Mouse (Mus musculus) lung, embryonic 16.5 days (tissue): ENCODE results near the gene Sox2. TPM values are rescaled to one million over a fixed set of nuclear protein-coding genes. Genes with fewer than 3 reads are reported as not detected.

Experiments
- ATAC-seq: fragments of 200-750 bp; cut with Nextera tagmentation; 2 replicates; pipeline ENCODE4 v1.8.0; 2017; ENCODE audit warnings: low read depth, mild to moderate bottlenecking, moderate library complexity
- H3K27ac ChIP-seq: fragments of 300-500 bp; sonication (generic); 2 replicates; pipeline ENCODE4 v1.5.1; 2014; ENCODE audit warnings: mild to moderate bottlenecking, control low read depth, low read length
- H3K27me3 ChIP-seq: fragments of 300-500 bp; sonication (generic); 2 replicates; pipeline ENCODE4 v1.6.1; 2014; ENCODE audit warnings: low read depth, low read length, mixed read lengths; ENCODE audit not compliant: control insufficient read depth, insufficient read depth
- H3K36me3 ChIP-seq: fragments of 300-500 bp; sonication (generic); 2 replicates; pipeline ENCODE4 v1.6.1; 2014; ENCODE audit warnings: low read length; ENCODE audit not compliant: control insufficient read depth, insufficient read depth
- H3K4me1 ChIP-seq: fragments of 300-500 bp; sonication (generic); replicated peaks from 2 replicates; pipeline ENCODE4 v1.6.1; 2014; ENCODE audit warnings: low read length, mixed read lengths; ENCODE audit not compliant: control insufficient read depth, insufficient read depth
- H3K4me2 ChIP-seq: fragments of 300-500 bp; sonication (generic); 2 replicates; pipeline ENCODE4 v1.6.1; 2014; ENCODE audit warnings: low read depth, low read length, control low read depth
- H3K4me3 ChIP-seq: fragments of 300-500 bp; sonication (generic); 2 replicates; pipeline ENCODE4 v1.5.1; 2014; ENCODE audit warnings: mild to moderate bottlenecking, low read length, control low read depth
- H3K9ac ChIP-seq: fragments of 300-500 bp; sonication (generic); 2 replicates; pipeline ENCODE4 v1.6.1; 2014; ENCODE audit warnings: low read length, control low read depth
- H3K9me3 ChIP-seq: fragments of 300-500 bp; sonication (generic); 2 replicates; pipeline ENCODE4 v1.6.1; 2016; ENCODE audit warnings: low read length; ENCODE audit not compliant: control insufficient read depth
- WGBS: fragments of 180-500 bp; shearing (Covaris S2); extraction: QIAGEN DNeasy Blood & Tissue Kit; methylation state at CpG from one replicate; pipeline ENCODE4 v1.1.7; 2014; 5-methylcytosine and 5-hydroxymethylcytosine counted together
- polyA plus RNA-seq: library from polyadenylated mRNA; unstranded; fragments of >200 nt; fragmentation: Nextera tagmentation; extraction: Ambion mirVana; gene quantifications from 2 replicates; pipeline ENCODE4 v1.2.1, GENCODE M21; 2015

The Sox2 gene
- polyA plus RNA-seq, 1 experiment from 2014 or later = 1.6 TPM

DNA sequence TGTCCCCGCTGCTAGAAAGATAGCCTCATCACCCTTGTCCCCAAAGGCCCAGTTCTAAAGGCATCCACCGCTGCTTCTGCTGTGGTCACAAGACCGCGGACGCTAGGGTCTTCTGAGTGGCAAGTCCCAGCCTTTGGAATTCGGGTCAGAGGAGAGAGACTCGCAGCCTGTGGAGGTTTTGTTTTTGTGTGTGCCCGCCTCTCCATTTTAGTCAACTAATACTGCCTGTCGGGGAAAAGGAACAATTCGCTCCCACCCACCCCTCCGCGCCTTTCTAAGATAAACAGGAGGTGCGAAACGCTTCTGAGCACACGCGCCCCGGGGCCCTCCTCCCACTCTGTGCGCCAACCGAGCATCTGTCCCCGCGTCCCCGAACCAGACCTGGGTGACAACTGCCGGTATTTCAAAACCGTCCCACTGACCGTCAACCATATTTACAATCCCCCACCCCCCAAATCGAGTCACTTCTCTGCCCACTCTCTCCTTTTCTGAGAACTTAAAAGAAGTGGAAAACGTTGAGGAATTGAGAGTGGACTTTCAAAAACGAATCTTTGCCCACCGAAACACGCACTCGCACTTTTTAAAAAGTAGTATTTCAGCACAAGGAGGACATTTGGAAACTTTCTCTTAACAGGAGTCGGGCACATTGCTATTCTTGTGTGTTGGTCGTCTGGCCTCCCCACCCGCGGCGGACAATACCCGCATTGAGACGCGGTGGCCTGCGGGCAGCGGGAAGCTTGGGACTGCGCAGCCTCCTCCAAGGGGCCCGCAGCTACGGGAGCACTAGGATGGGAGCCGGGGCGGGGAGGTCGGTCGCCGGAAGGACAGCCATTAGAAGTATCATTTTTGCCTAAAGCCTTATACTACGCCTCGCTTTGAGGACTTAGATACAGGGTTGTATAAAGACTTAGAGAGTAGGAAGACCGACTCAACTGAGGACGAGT, 12.8 kb downstream of the Sox2 start:
- Histone ChIP-seq H3K4me3 (peak overlapping the region; percentile 40), H3K4me2 (peak overlapping the region; percentile 55), H3K27ac (no peak overlapping the region), H3K36me3 (no peaks in the 10 kb centered on the region), H3K9me3 (no peaks in the 10 kb centered on the region), H3K4me1 (peaks cover 13% of the 10 kb centered on the region), H3K27me3 (peaks cover 94% of the 10 kb centered on the region), H3K9ac (no peak overlapping the region)
- no peak for ATAC-seq
- WGBS = 1% methylated on average over 53 of the region's 53 CpGs

DNA sequence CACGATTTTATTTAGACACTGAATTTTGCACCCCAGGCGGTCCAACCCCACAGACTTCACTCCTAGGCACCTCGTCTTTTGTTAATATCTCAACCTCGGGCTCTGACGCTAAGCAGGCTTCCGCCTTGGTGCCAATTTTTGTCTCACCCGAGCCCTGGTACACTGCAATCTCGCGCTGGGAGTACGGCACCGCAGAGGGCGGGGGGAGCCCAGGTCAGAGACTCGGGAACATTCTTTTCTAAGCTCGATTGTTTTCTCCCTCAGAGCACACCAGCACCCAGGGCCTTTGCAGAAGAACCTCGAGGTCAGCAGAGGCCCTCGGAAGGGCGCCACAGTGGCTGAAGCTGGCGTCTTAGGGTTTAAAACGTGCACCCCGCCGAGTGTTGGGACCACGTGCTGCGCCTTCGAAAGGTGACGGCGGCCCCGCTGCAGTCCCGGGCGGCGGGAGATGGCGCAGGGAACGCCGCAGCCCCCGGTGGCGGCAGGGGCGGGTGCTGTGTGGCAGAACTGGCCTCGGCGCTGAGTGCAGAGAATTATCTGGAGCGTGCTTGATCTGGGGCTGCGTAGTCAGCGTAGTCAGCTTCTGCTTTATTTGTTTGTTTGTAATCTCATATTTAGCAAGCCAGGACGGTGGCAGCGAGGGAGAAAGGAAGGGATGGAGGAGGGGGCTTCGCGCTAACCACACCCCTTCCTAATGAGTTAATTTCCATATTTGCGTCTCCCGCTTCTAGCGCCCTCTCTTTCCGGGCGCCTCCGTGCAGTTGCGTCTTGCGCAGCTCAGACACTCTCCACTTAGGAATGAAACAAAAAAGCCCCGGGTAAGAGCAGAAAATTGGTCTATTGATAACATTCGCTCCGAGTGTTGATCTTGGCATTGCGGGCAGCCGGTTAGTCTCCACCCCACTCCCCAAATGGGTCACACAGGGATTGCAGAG, 13.8 kb downstream of the Sox2 start:
- Histone ChIP-seq H3K9me3 (no peaks in the 10 kb centered on the region), H3K4me3 (peak overlapping the region; percentile 40), H3K27me3 (peaks cover 94% of the 10 kb centered on the region), H3K4me2 (peak overlapping the region; percentile 55), H3K27ac (peak overlapping the region; percentile 34), H3K9ac (no peak overlapping the region), H3K36me3 (no peaks in the 10 kb centered on the region), H3K4me1 (peaks cover 13% of the 10 kb centered on the region)
- ATAC-seq = peak; percentile 53
- 1% methylated on average over 58 of the region's 58 CpGs for whole genome bisulfite sequencing

DNA sequence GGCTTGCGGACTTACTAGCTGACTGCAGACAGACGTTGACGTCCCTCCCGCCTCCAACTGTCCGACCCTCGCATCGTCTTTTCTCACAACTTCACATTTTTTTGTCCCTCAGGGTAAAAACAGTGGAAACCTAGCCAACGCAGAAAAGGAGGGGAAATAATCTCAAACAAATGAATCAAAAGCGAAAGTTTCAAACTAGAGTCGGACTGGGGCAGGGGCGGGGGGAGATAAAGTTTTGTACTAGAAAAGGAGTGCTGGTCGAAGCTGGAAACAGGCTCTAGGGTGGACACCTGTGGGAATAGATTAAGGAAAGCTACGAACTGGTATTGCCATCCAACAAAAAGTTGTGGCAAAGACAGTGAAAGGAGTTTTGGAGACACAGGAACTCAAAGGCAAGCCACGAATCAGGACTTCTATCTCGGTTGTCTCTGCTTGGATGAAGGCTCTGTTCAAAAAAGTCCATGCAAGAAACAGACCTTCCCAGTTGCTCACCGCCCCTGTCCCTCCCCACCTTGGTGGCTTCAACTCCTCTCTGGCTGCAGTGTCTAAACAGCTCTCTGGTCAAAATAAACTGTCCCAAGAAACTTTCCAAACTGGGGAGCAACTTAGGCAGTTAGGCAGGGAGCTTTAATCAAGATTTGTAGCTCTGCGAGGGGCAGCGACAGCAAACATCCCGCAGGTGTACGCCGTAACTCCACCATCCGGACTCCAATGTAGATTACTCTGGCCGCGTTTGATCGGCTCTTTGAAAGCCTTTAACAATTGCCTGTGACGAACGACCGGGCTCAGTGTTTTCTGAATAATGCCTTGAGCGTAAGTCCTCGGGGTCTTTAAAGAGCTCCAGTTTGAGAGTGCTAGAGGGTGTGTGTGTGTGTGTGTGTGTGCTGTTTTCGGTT, 14.7 kb downstream of the Sox2 start:
- Histone ChIP-seq H3K4me2 (peak overlapping the region; percentile 55), H3K4me3 (peak overlapping the region; percentile 40), H3K9me3 (no peaks in the 10 kb centered on the region), H3K27ac (peak overlapping the region; percentile 44; the same call in 1 of the 2 replicates), H3K27me3 (peaks cover 94% of the 10 kb centered on the region), H3K36me3 (no peaks in the 10 kb centered on the region), H3K4me1 (peaks cover 13% of the 10 kb centered on the region), H3K9ac (peak overlapping the region; percentile 30)
- no peak for ATAC-seq
- under 1% methylated on average over 31 of the region's 31 CpGs for WGBS

DNA sequence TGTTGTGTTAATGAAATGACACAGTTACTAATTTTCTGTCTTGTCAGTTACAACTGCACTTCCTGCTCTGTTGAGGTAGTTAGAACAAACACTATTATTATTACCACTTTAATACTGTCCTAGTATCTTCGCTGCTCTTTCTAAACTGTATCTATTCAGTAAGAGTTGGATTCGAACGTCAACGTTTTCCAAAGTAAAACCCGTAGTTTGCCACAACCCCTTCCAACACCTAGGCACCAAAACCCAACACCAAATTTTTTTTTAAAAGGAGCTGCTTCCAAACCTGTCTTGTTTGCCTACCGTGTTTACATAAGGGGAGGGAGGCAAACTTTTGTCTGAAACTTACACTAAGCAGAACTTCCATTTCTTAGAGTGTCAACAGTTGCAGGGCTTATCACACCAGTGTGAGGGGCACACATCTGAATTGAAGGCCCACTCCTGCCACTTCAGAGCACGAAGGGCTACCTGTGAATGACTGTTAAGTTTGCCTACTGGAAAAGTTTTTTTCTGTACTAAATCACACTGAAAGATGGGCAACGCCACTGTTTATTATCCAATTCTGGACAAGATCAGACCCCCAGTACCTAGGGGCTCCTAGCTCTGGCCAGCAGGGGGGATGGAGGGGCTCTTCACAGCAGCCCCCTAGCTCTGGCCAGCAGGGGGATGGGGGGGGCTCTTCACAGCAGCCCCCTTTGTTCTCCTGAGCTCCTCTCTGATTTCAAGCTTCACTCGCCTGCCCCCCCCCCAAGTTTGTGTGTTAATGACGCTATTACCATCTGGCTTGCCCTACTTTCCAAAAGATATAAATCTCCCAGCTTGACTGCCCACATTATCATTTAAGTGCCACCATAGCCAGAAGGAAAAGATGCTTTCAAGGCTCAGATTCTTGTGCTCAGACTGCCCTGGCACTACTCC, 15.8 kb downstream of the Sox2 start:
- H3K27ac ChIP-seq = no peak overlapping the region
- no peaks in the 10 kb centered on the region for H3K9me3 ChIP-seq
- no peaks in the 10 kb centered on the region for H3K36me3 ChIP-seq
- no peak overlapping the region for H3K4me3 ChIP-seq
- H3K27me3 ChIP-seq = peaks cover 94% of the 10 kb centered on the region
- no peak overlapping the region for H3K4me2 ChIP-seq
- H3K4me1 ChIP-seq = peaks cover 13% of the 10 kb centered on the region
- no peak for ATAC-seq
- WGBS = 3% methylated on average over 10 of the region's 10 CpGs
- no peak overlapping the region for H3K9ac ChIP-seq

DNA sequence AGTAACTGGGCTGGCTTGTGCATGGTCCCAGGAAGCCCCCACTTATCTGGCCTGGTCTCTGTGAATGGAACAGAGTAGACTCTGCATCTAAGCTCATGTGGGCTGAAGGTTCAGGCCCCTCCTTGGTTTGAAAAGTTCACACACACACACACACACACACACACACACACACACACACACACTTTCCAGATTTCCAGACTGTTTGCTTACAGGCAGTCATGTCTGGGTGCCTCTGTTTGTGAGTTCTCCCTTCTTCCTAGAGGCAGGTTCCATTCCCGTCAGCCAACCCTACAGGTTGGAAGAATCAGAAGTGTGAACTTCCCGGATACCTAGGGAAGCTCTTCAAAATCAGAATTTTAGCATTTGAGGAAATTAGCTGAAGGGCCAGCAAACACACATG, 17.0 kb downstream of the Sox2 start:
- no peak overlapping the region for H3K4me2 ChIP-seq
- no peak overlapping the region for H3K27ac ChIP-seq
- no peak for ATAC-seq
- no peaks in the 10 kb centered on the region for H3K9me3 ChIP-seq
- H3K36me3 ChIP-seq = no peaks in the 10 kb centered on the region
- WGBS = 33% methylated on average over 2 of the region's 2 CpGs
- peaks cover 94% of the 10 kb centered on the region for H3K27me3 ChIP-seq
- H3K4me3 ChIP-seq = no peak overlapping the region
- no peak overlapping the region for H3K9ac ChIP-seq
- H3K4me1 ChIP-seq = peaks cover 13% of the 10 kb centered on the region

DNA sequence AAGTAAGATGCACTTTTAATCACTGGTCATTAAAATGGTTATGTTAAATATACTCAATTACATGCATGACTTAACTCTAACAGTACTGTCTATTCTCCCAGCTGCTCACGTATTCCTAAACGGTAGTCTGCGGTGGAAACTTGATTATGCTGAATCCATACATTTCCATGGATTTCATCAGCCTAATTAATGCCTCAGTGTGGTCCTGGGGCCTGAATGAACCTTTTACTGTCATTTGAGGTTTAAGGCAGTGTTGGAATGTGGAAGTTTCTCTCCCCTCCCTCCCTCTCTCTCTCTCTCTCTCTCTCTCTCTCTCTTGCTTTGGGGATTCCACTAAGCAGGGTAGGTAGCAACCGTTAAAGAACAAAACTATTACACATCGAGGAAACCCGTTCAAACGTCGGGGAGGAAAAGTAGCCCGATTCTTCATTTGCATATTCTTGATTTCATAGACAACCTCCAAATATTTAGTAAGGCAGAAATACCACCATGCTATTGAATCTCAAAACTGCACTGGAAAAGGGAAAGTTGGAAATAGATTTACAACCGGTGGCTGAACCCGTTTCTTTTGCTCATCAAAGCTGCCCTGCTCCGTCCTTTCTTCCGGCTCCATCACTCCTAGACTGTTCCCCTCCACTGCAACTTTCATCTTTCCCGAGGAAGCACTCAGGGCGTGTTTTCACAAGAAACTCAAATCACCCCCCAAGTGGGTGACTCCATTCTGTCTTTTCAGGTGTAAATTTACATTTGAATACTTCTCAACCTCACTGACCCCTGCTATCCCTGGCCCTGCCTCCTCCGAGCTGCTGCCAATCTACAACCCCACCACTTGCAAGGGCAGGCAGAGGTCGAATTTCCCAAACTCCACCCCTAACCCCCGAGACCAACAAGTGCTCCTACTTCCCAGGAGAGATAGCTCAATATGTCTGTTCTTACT, 17.9 kb downstream of the Sox2 start:
- Histone ChIP-seq H3K4me1 (peaks cover 13% of the 10 kb centered on the region), H3K9me3 (no peaks in the 10 kb centered on the region), H3K4me2 (no peak overlapping the region), H3K36me3 (no peaks in the 10 kb centered on the region), H3K27me3 (peaks cover 96% of the 10 kb centered on the region), H3K4me3 (no peak overlapping the region), H3K27ac (no peak overlapping the region), H3K9ac (no peak overlapping the region)
- no peak for ATAC-seq
- 6% methylated on average over 18 of the region's 18 CpGs for WGBS

DNA sequence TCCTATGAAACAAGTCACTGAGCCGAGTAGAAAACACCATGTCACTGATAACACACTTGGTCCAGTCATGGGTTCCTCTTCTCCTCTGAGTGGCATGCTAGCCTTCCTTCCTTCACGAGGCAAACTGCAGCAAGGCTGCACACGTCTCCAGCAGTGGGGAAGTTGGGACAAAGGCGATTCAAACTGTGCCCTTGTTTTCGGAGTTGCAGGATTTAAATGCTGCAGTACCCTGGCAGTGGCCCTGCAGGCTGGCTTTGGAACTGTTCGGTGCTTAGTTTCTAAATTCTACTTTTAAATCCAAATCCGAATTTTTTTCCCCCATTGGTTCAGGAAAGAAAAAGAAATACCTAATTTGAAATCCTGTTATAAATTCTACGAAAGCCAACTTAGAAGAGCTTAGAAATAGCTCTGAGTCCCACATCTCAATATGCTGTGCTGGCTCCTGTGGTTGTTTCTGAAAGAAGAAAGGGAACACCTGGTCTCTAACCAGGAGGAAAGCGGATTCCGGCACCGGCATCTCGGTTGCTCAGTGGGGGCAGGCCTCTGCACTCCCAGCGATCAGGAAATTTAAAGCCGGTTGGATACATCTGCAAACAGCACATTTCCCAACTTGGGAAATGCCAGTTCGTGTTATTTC, 20.9 kb downstream of the Sox2 start:
- H3K4me2 ChIP-seq = no peak overlapping the region
- H3K4me3 ChIP-seq = no peak overlapping the region
- H3K9me3 ChIP-seq = no peaks in the 10 kb centered on the region
- 9% methylated on average over 15 of the region's 15 CpGs for WGBS
- H3K36me3 ChIP-seq = no peaks in the 10 kb centered on the region
- H3K27me3 ChIP-seq = peaks cover 76% of the 10 kb centered on the region
- H3K27ac ChIP-seq = no peak overlapping the region
- no peaks in the 10 kb centered on the region for H3K4me1 ChIP-seq
- H3K9ac ChIP-seq = no peak overlapping the region
- ATAC-seq = no peak
